Mouse (Mus musculus): ENCODE measurements around the gene 2410131K14Rik. TPM values are rescaled to one million over a fixed set of nuclear protein-coding genes. Genes with fewer than 3 reads are reported as not detected.

2410131K14Rik gene
- total and polyA plus RNA-seq, 3 experiments = 7.8 to 9.8 (median 9.2) TPM

Other genes with a start within 250 kb of the 2410131K14Rik start
- 0.13 and 0.34 TPM in 2 replicates for gene Tesc, start 217.5 kb upstream of the 2410131K14Rik start, total RNA-seq (2012; rRNA removed)
- 1.3 TPM in 1 of 2 replicates, not detected in the other for gene Tesc, start 217.5 kb upstream of the 2410131K14Rik start, total RNA-seq (2014; rRNA removed)
- 0.80 and 0.90 TPM in 2 replicates for gene Tesc, start 217.5 kb upstream of the 2410131K14Rik start, polyA plus RNA-seq (2012; ENCODE audit: insufficient read length, low read depth)
- 50.9 and 55.1 TPM in 2 replicates for gene Fbxw8, start 89.8 kb upstream of the 2410131K14Rik start, total RNA-seq (2012; rRNA removed)
- gene Fbxw8, start 89.8 kb upstream of the 2410131K14Rik start, total RNA-seq (2014; rRNA removed) = 38.9 and 41.7 TPM in 2 replicates
- 41.4 and 47.3 TPM in 2 replicates for gene Fbxw8, start 89.8 kb upstream of the 2410131K14Rik start, polyA plus RNA-seq (2012; ENCODE audit: insufficient read length, low read depth)
- gene Hrk, start 80.6 kb upstream of the 2410131K14Rik start, total RNA-seq (2012; rRNA removed) = not detected in 2 replicates
- not detected in 2 replicates for gene Hrk, start 80.6 kb upstream of the 2410131K14Rik start, total RNA-seq (2014; rRNA removed)
- gene Hrk, start 80.6 kb upstream of the 2410131K14Rik start, polyA plus RNA-seq (2012; ENCODE audit: insufficient read length, low read depth) = not detected in 2 replicates
- gene Rnft2, start 111 bp upstream of the 2410131K14Rik start, total RNA-seq (2012; rRNA removed) = 2.6 and 3.4 TPM in 2 replicates
- 0.74 and 1.6 TPM in 2 replicates for gene Rnft2, start 111 bp upstream of the 2410131K14Rik start, total RNA-seq (2014; rRNA removed)
- 4.2 and 5.1 TPM in 2 replicates for gene Rnft2, start 111 bp upstream of the 2410131K14Rik start, polyA plus RNA-seq (2012; ENCODE audit: insufficient read length, low read depth)

All from CH12.LX (cell line).